Mouse (Mus musculus): ENCODE data around the gene Gm20890. TPM values are rescaled to one million over a fixed set of nuclear protein-coding genes. Genes with fewer than 3 reads are reported as not detected.
"Not testable (repeated sequence)": the region's sequence is repeated elsewhere in the genome, so short reads cannot be mapped to it uniquely, and the experiment has no call there.

Gm20890 gene
- polyA plus RNA-seq (2012; rRNA removed) = not detected in 2 replicates

DNA sequence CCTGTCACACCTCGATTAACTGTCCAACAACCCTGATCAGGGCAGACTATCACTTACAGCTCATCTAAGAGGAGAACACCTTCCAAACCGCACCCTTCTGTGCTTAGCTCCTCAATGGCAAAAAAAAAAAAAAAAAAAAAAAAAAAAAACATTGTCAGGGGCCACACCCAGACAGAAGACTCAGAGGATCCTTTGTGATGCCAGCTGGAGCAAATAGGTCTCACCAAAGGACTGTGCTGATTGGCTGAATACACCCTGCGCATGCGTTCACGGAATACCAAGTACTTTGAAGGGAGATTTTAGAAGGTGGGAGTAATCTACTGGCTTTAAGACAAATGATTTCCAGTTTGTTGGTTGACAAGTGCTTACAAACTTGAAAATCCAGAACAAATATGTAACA lies at the start of gene Gm20890:
Gene Gm20890, minus strand, starts transcription at position 101 of the 400 bp plus-strand sequence.
- H3K4me1 ChIP-seq (ENCODE audit: control insufficient read depth, insufficient read depth, low read length); H3K4me3 ChIP-seq (ENCODE audit: insufficient read depth, low read length); H3K27ac ChIP-seq (ENCODE audit: insufficient read depth, low read length): not testable (repeated sequence)

Data from cortical plate, adult 2 months (tissue).